Mouse (Mus musculus): ENCODE measurements around the gene Olfr1402.

- no peak for TF ChIP-seq POLR2A (IDR thresholded peaks at IDR 0.05; ENCODE audit: extremely low read depth, insufficient read depth, low read length)
- no peak for TF ChIP-seq CTCF (IDR thresholded peaks at IDR 0.05; ENCODE audit: extremely low read depth, insufficient read depth, low read length)
Measured at GRCm38 (mm10) chr3:97438619-97439018, 16.8 kb upstream of the Olfr1402 start.

All from cortical plate, adult 2 months (tissue).